Mouse (Mus musculus) heart, adult 2 months (tissue): Measurements from ENCODE around the gene Rhbg.
"Not testable (repeated sequence)": the region's sequence is repeated elsewhere in the genome, so short reads cannot be mapped to it uniquely, and the experiment has no call there.

Source experiments
- CTCF ChIP-seq: fragments of 200-600 bp; IDR thresholded peaks from 2 replicates; pipeline ENCODE4 v1.8.1; 2022; ENCODE audit warnings: antibody characterized with exemption, mild to moderate bottlenecking, moderate library complexity
- POLR2A ChIP-seq: fragments of 200-500 bp; IDR thresholded peaks from 2 replicates; pipeline ENCODE4 v1.6.1; 2011; ENCODE audit warnings: mild to moderate bottlenecking, low read depth, low read length, control low read depth; ENCODE audit not compliant: insufficient read depth

GRCm38 (mm10) chr3:88268014-88268413 lies 13.5 kb upstream of the Rhbg start:
- not testable (repeated sequence) for TF ChIP-seq CTCF, POLR2A
